Mouse (Mus musculus) G1E (cell line): Measurements from ENCODE around the gene Fndc8.

Experiments
- CTCF ChIP-seq: IDR thresholded peaks from 2 replicates; pipeline ENCODE4 v1.5.1; 2012; ENCODE audit warnings: low read depth, low read length, inconsistent platforms, mixed read lengths
- GATA1 ChIP-seq: IDR thresholded peaks from 2 replicates; pipeline ENCODE4 v1.6.1; 2012; ENCODE audit warnings: borderline replicate concordance, low read length, inconsistent platforms, mixed read lengths
- TAL1 ChIP-seq: conservative IDR thresholded peaks from 2 replicates; pipeline ENCODE4 v1.6.1; 2012; ENCODE audit warnings: low read depth, low read length, inconsistent platforms, mixed read lengths

GRCm38 (mm10) chr11:82910679-82911389 lies 18.9 kb downstream of the Fndc8 start:
- TF ChIP-seq GATA1 (no peak), TAL1 (no peak), CTCF (no peak)
